26 mouse cellular contexts compared by ENCODE assay signal in the genomic region with DNA sequence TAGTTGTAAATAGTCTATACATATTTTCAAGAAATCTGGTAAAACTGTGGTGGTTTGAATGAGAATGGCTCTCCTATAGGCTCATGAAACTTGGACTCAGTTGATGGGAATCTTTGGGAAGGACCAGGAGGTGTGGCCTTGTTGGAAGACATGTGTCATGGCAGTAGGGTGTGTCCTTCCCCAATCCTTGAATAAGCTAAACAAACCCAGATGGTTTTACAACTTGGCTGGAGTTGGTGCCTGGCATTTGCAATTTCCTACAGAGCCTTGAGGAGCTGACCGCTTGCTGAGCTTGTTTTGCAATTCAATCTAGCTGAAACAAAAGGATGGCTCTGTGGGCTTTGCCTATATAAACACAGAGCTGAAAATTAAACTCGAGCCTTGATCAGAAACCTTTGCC. TPM values are rescaled to one million over a fixed set of nuclear protein-coding genes. Genes with fewer than 3 reads are reported as not detected.
A peak's percentile ranks its signal among the peaks of the same experiment; 100 is the strongest.
DNase-seq lines count a peak whose midpoint lies in the region; ATAC-seq lines count a peak whose summit lies in the region.
"Had no signal": no experiment of that assay in that cellular context is flagged by ENCODE, and none has a peak within 500 bp of the region (broad histone marks: within the 10 kb centered on the region; RNA-seq: fewer than 3 reads in every experiment).

No protein-coding gene starts in this region.

- no peaks in the 10 kb centered on the region for H3K27me3 ChIP-seq in heart, embryonic 11.5 days (ENCODE audit: control insufficient read depth, insufficient read depth, low read length)
- H3K27me3 ChIP-seq: embryonic facial prominence, embryonic 15.5 days; forebrain, embryonic 12.5 days; forebrain, embryonic 15.5 days; heart, embryonic 12.5 days; heart, embryonic 15.5 days; hindbrain, embryonic 13.5 days; intestine, embryonic 15.5 days had no signal

- H3K4me2 ChIP-seq in heart, embryonic 11.5 days = no peak overlapping the region
- H3K4me2 ChIP-seq: embryonic facial prominence, embryonic 15.5 days; forebrain, embryonic 12.5 days; forebrain, embryonic 15.5 days; heart, embryonic 12.5 days; heart, embryonic 15.5 days; hindbrain, embryonic 13.5 days; intestine, embryonic 15.5 days had no signal

- DNase-seq in heart, adult 11 months = peak; percentile 55
- DNase-seq in NIH3T3 (ENCODE audit: low read depth) = peak; percentile 16
- DNase-seq in adipocyte (ENCODE audit: low spot score) = peak; percentile 39
- no peak for DNase-seq in embryo, embryonic 10.5 days (ENCODE audit: low spot score)
- no peak for DNase-seq in kidney, postnatal 36 days
- DNase-seq: adrenal gland, adult 8-10 months; adrenal gland, postnatal 25 days; cerebellum, adult 18-20 months; cerebellum, adult 9-10 months; cerebellum, postnatal 14 days; gastrocnemius, postnatal 36 days; heart, postnatal 10 days; heart, postnatal 36 days; kidney, adult 11 months; kidney, adult 8-10 months had no signal

- H3K27ac ChIP-seq in heart, embryonic 11.5 days (ENCODE audit: low read depth, low read length) = no peak overlapping the region
- H3K27ac ChIP-seq: embryonic facial prominence, embryonic 15.5 days; forebrain, embryonic 12.5 days; forebrain, embryonic 15.5 days; heart, embryonic 15.5 days; hindbrain, embryonic 10.5 days; hindbrain, embryonic 13.5 days; intestine, embryonic 15.5 days had no signal

- H3K9me3 ChIP-seq in heart, embryonic 11.5 days (replicated peaks; ENCODE audit: control insufficient read depth, low read length) = no peaks in the 10 kb centered on the region
- H3K9me3 ChIP-seq: embryonic facial prominence, embryonic 15.5 days; forebrain, embryonic 12.5 days; forebrain, embryonic 15.5 days; heart, embryonic 12.5 days; heart, embryonic 15.5 days; hindbrain, embryonic 10.5 days; hindbrain, embryonic 13.5 days; intestine, embryonic 15.5 days had no signal

- ATAC-seq in heart, embryonic 11.5 days (replicated peaks; ENCODE audit: insufficient number of reproducible peaks, low FRiP score, low TSS enrichment) = no peak
- no peak for ATAC-seq in cerebellum, adult (ENCODE audit: insufficient number of reproducible peaks, low FRiP score, low TSS enrichment)
- ATAC-seq: forebrain, embryonic 15.5 days; hindbrain, embryonic 16.5 days; intestine, embryonic 15.5 days had no signal

- no peaks in the 10 kb centered on the region for H3K36me3 ChIP-seq in heart, embryonic 11.5 days (ENCODE audit: control insufficient read depth, insufficient read depth, low read length)
- H3K36me3 ChIP-seq: embryonic facial prominence, embryonic 15.5 days; forebrain, embryonic 12.5 days; forebrain, embryonic 15.5 days; heart, embryonic 12.5 days; heart, embryonic 15.5 days; hindbrain, embryonic 10.5 days; hindbrain, embryonic 13.5 days; intestine, embryonic 15.5 days had no signal

- H3K9ac ChIP-seq in heart, embryonic 11.5 days (ENCODE audit: low read depth, low read length) = no peak overlapping the region
- H3K9ac ChIP-seq: embryonic facial prominence, embryonic 15.5 days; forebrain, embryonic 12.5 days; forebrain, embryonic 15.5 days; heart, embryonic 12.5 days; heart, embryonic 15.5 days; hindbrain, embryonic 13.5 days; intestine, embryonic 15.5 days had no signal

- H3K4me1 ChIP-seq in heart, embryonic 11.5 days (ENCODE audit: control insufficient read depth, insufficient read depth, low read length) = no peaks in the 10 kb centered on the region
- H3K4me1 ChIP-seq: embryonic facial prominence, embryonic 15.5 days; forebrain, embryonic 12.5 days; forebrain, embryonic 15.5 days; heart, embryonic 12.5 days; heart, embryonic 15.5 days; hindbrain, embryonic 10.5 days; hindbrain, embryonic 13.5 days; intestine, embryonic 15.5 days had no signal

- no peak overlapping the region for H3K4me3 ChIP-seq in heart, embryonic 11.5 days (ENCODE audit: low read depth, low read length)
- H3K4me3 ChIP-seq: embryonic facial prominence, embryonic 15.5 days; forebrain, embryonic 12.5 days; forebrain, embryonic 15.5 days; heart, embryonic 12.5 days; heart, embryonic 15.5 days; hindbrain, embryonic 10.5 days; hindbrain, embryonic 13.5 days; intestine, embryonic 15.5 days had no signal

- WGBS in heart, embryonic 11.5 days (ENCODE audit: insufficient replicate concordance) = 60% methylated on average over 2 of the region's 2 CpGs

RNA-seq across cellular contexts. Expression of gene Arl15, which starts 49.0 kb away (rescaled TPM):
- 9.4 and 10.1 TPM in 2 replicates for polyA plus RNA-seq in heart, embryonic 11.5 days (2014; fragmentation: Nextera tagmentation; extraction: Ambion mirVana)

Comparison
In these comparisons a context has a peak if more than half of its experiments do, and no peak if none do; other contexts are left out.
1. DNase-seq: peak in heart, adult 11 months (single experiment), NIH3T3 (single experiment) and adipocyte (single experiment); none in embryo, embryonic 10.5 days (single experiment) and kidney, postnatal 36 days (0 of 2).